Mouse (Mus musculus): ENCODE measurements at regions not wholly inside any gene's neighbourhood (a gene's known extent, or its start where the extent isn't known, plus 50 kb on each side); places are given as distances from the start of the nearest gene placed in this dataset.

DNA sequence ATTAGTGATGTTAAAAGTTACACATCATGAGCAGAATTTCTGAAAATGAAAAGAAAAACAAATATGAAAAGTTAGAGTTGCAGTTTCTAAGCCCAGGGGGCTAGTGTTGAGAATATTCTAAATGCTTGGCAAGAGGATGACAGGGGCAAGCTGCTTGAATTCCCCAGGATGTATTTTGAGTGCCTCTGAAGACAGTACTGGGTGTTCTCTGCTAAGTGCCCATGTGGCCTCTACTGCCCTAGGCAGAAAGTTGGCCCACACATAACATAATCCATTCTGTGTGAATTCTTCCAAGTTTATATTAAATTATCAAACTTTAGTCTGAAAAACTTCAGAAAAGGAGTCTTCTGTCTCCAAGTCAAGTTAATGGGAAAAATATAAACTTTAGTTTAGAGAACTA is 196.6 kb downstream of the Gnai1 start:
- H3K27me3 ChIP-seq (replicated peaks) = no peaks in the 10 kb centered on the region
- H3K9ac ChIP-seq = no peak overlapping the region
- H3K36me3 ChIP-seq = no peaks in the 10 kb centered on the region
- ATAC-seq (ENCODE audit: insufficient number of reproducible peaks, low FRiP score) = no peak
- H3K4me2 ChIP-seq = no peak overlapping the region
- no peak overlapping the region for H3K4me3 ChIP-seq
- no peak overlapping the region for H3K27ac ChIP-seq (ENCODE audit: poor library complexity, severe bottlenecking)
- H3K9me3 ChIP-seq (replicated peaks) = no peaks in the 10 kb centered on the region
- H3K4me1 ChIP-seq (replicated peaks) = no peaks in the 10 kb centered on the region

DNA sequence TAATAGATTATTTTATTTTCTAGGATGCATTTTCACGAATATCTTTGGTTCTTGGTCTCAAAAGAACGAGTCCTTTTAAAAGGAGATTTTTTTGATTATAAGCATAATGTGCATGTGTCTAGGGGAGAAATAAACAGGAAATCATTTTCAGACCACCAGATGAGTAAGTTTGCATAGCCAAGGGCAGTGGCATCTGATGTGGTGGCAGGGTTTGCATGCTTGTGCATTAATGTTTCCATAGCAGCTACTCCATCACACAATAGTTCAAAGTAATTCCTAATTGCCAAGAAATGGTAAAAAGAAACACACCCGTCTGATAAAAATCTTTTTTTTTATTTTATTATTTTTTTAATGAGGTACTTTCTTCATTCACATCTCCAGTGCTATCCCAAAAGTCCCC is 182.3 kb downstream of the Gnai1 start:
- Histone ChIP-seq H3K27me3 (replicated peaks) (no peaks in the 10 kb centered on the region), H3K36me3 (no peaks in the 10 kb centered on the region), H3K4me1 (replicated peaks) (no peaks in the 10 kb centered on the region), H3K9me3 (replicated peaks) (no peaks in the 10 kb centered on the region), H3K4me2 (no peak overlapping the region), H3K4me3 (no peak overlapping the region), H3K9ac (no peak overlapping the region), H3K27ac (ENCODE audit: poor library complexity, severe bottlenecking) (no peak overlapping the region)
- no peak for ATAC-seq (ENCODE audit: insufficient number of reproducible peaks, low FRiP score)
- 71% methylated on average over 3 of the region's 3 CpGs for WGBS

DNA sequence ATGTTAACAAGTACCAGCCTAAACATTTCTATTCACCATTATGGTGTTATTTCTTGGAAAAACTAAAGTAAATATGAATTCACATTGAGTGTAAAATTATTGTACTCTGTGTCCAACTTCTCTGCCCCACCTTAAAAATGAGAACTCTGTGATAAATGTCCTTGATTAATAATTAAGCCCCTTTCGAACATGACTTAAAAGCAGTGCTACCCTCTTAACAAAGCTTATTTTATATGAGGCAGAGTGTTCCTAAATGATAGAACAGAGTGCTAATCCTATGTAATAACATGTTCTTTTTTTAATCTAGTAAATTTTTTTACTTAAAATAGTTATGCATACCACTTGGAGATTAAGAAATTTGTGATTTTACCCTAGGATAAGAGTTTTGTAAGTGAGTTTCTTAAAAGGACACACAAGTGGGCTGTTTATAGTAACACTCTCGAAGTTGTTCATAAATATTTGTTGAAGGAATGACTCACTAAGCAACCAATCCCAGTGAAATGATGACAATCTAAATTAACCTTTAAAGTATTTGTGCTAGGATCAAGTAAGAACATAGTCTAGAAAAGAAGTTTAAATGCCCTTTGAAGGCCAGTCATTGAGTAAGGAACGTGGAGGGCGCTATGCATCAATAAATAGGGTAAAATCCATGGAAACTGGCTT is 148.6 kb downstream of the Gnai1 start:
- H3K4me3 ChIP-seq = no peak overlapping the region
- no peak for ATAC-seq (ENCODE audit: insufficient number of reproducible peaks, low FRiP score)
- H3K4me1 ChIP-seq (replicated peaks) = no peaks in the 10 kb centered on the region
- no peak overlapping the region for H3K27ac ChIP-seq (ENCODE audit: poor library complexity, severe bottlenecking)
- H3K27me3 ChIP-seq (replicated peaks) = no peaks in the 10 kb centered on the region
- no peaks in the 10 kb centered on the region for H3K36me3 ChIP-seq
- 74% methylated on average over 4 of the region's 4 CpGs for WGBS
- no peak overlapping the region for H3K4me2 ChIP-seq
- H3K9me3 ChIP-seq (replicated peaks) = no peaks in the 10 kb centered on the region
- H3K9ac ChIP-seq = no peak overlapping the region
